Mouse (Mus musculus): ENCODE results near the gene Lypd5.
"Not testable (repeated sequence)": the region's sequence is repeated elsewhere in the genome, so short reads cannot be mapped to it uniquely, and the experiment has no call there.

Lypd5 gene

GRCm38 (mm10) chr7:24384070-24384469 is 35.1 kb downstream of the Lypd5 start:
- no peak for DNase-seq (ENCODE audit: low read depth)

GRCm38 (mm10) chr7:24384827-24385226 is 35.8 kb downstream of the Lypd5 start:
- DNase-seq (ENCODE audit: low read depth), result peak; percentile 81

GRCm38 (mm10) chr7:24387059-24387556 is 38.1 kb downstream of the Lypd5 start:
- peak; percentile 94 for DNase-seq (ENCODE audit: low read depth)

GRCm38 (mm10) chr7:24389516-24390187 is 40.7 kb downstream of the Lypd5 start:
- DNase-seq (ENCODE audit: low read depth), result peak; percentile 70

- peak; percentile 31 for DNase-seq (ENCODE audit: low read depth)
Observed at GRCm38 (mm10) chr7:24390512-24390911, 41.5 kb downstream of the Lypd5 start.

GRCm38 (mm10) chr7:24391077-24391476 is 42.1 kb downstream of the Lypd5 start:
- peak; percentile 83 for DNase-seq (ENCODE audit: low read depth)

GRCm38 (mm10) chr7:24391687-24392086 is 42.7 kb downstream of the Lypd5 start:
- DNase-seq (ENCODE audit: low read depth), result no peak

GRCm38 (mm10) chr7:24394054-24394453 is 45.1 kb downstream of the Lypd5 start:
- no peak for DNase-seq (ENCODE audit: low read depth)

GRCm38 (mm10) chr7:24394475-24395161 is 45.6 kb downstream of the Lypd5 start:
- DNase-seq (ENCODE audit: low read depth), result peak; percentile 36

- no peak for DNase-seq (ENCODE audit: low read depth)
Observed at GRCm38 (mm10) chr7:24396832-24397231, 47.8 kb downstream of the Lypd5 start.

GRCm38 (mm10) chr7:24398364-24398913 is 49.4 kb downstream of the Lypd5 start:
- no peak for DNase-seq (ENCODE audit: low read depth)

- peak; percentile 100 for DNase-seq (ENCODE audit: low read depth)
Observed at GRCm38 (mm10) chr7:24399256-24400081, 50.5 kb downstream of the Lypd5 start, which contains the start of gene Smg9. Gene Smg9, plus strand, starts transcription at chr7:24399619.

GRCm38 (mm10) chr7:24400082-24400452 is 51.1 kb downstream of the Lypd5 start:
- DNase-seq (ENCODE audit: low read depth), result no peak

- not testable (repeated sequence) for DNase-seq (ENCODE audit: low read depth)
Observed at GRCm38 (mm10) chr7:24400489-24400888, 51.5 kb downstream of the Lypd5 start.

- peak; percentile 38 for DNase-seq (ENCODE audit: low read depth)
Observed at GRCm38 (mm10) chr7:24402851-24403250, 53.9 kb downstream of the Lypd5 start.
